Mouse (Mus musculus): ENCODE data around the gene Vnn3. TPM values are rescaled to one million over a fixed set of nuclear protein-coding genes. Genes with fewer than 3 reads are reported as not detected.

The Vnn3 gene
- total RNA-seq, 2 experiments from 2014 or later = 0.25 to 0.40 TPM

DNA sequence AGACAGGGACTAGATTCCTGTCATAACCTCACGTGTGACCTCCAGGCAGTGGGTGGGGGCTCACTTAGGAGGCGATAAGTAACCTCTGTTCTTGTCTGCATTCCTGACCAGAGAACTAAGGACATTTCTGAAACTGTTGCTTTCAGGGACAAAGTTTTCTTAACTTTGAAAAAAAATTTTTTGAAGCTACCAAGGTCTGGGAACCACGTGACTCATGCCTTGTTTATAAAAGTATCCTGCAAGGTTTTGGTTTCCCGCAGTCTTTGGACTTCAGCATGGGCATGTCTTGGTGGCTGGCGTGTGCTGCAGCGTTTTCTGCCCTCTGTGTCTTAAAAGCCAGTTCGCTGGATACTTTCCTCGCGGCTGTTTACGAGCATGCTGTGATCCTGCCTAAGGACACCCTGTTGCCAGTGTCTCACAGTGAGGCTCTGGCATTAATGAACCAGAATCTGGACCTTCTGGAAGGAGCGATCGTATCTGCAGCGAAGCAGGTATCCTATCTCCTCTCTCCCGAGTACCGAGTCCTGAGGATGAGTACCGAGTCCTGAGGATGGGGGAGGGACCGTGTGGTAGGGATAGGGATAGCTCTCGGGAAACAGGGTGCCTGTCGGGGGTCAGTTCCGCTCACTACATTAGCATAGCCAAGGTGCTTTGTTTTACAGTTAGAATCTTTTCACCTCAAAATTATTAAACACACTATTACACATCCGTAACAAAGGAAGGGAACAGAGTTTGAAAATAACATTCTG lies 43.5 kb downstream of the Vnn3 start, which contains the start of gene Vnn1:
Gene Vnn1, plus strand, starts transcription at position 88 of the 749 bp plus-strand sequence.
- no peak for DNase-seq

- no peak for DNase-seq
Measured at GRCm38 (mm10) chr10:23895376-23895775, 44.1 kb downstream of the Vnn3 start.

GRCm38 (mm10) chr10:23901119-23901518 lies 49.9 kb downstream of the Vnn3 start:
- DNase-seq = no peak

- no peak for DNase-seq
Measured at GRCm38 (mm10) chr10:23905661-23906060, 54.4 kb downstream of the Vnn3 start.

Other genes with a start within 250 kb of the Vnn3 start
- gene Rps12, start 64.2 kb upstream of the Vnn3 start, total RNA-seq (2021) = 100 to 1,000 TPM; 226 to 229 TPM
- 10 to 100 TPM; 26.2 to 26.6 TPM for gene Slc18b1, start 54.5 kb upstream of the Vnn3 start, total RNA-seq (2021)
- gene Vnn1, start 43.2 kb downstream of the Vnn3 start, total RNA-seq (2021) = under 1 TPM in 1 of 2 experiments, not detected in 1; 0.17 TPM
- not detected for gene Taar1, start 68.9 kb downstream of the Vnn3 start, total RNA-seq (2021)
- gene Taar2, start 87.1 kb downstream of the Vnn3 start, total RNA-seq (2021) = not detected
- gene Taar3, start 98.1 kb downstream of the Vnn3 start, total RNA-seq (2021) = not detected
- gene Taar4, start 109.0 kb downstream of the Vnn3 start, total RNA-seq (2021) = not detected
- not detected for gene Taar5, start 119.2 kb downstream of the Vnn3 start, total RNA-seq (2021)
- gene Taar6, start 134.2 kb downstream of the Vnn3 start, total RNA-seq (2021) = not detected
- gene Taar7a, start 142.0 kb downstream of the Vnn3 start, total RNA-seq (2021) = not detected
- not detected for gene Taar7b, start 148.5 kb downstream of the Vnn3 start, total RNA-seq (2021)
- not detected for gene Taar7d, start 175.8 kb downstream of the Vnn3 start, total RNA-seq (2021)
- not detected for gene Taar7e, start 186.2 kb downstream of the Vnn3 start, total RNA-seq (2021)
- not detected for gene Taar7f, start 198.0 kb downstream of the Vnn3 start, total RNA-seq (2021)
- not detected for gene Taar8a, start 225.0 kb downstream of the Vnn3 start, total RNA-seq (2021)
- not detected for gene Taar8b, start 240.8 kb downstream of the Vnn3 start, total RNA-seq (2021)

All from layer of hippocampus, postnatal 36 days (tissue).